Mouse (Mus musculus) embryonic facial prominence, embryonic 15.5 days (tissue): Measurements from ENCODE around the gene Tcf20. TPM values are rescaled to one million over a fixed set of nuclear protein-coding genes. Genes with fewer than 3 reads are reported as not detected.

Experiments used
- ATAC-seq: fragments of 200-750 bp; cut with Nextera tagmentation; 2 replicates; pipeline ENCODE4 v1.8.0; 2017; ENCODE audit warnings: low read depth, moderate TSS enrichment; ENCODE audit not compliant: insufficient number of reproducible peaks, low FRiP score, low TSS enrichment
- H3K27ac ChIP-seq: fragments of 300-500 bp; sonication (generic); replicated peaks from 2 replicates; pipeline ENCODE4 v1.5.1; 2015; ENCODE audit warnings: mild to moderate bottlenecking, inconsistent platforms
- H3K27me3 ChIP-seq: fragments of 300-500 bp; sonication (generic); 2 replicates; pipeline ENCODE4 v1.6.1; 2015; ENCODE audit warnings: inconsistent platforms
- H3K36me3 ChIP-seq: fragments of 300-500 bp; sonication (generic); 2 replicates; pipeline ENCODE4 v1.6.1; 2015; ENCODE audit warnings: mild to moderate bottlenecking, inconsistent platforms
- H3K4me1 ChIP-seq: fragments of 300-500 bp; sonication (generic); 2 replicates; pipeline ENCODE4 v1.6.1; 2015; ENCODE audit warnings: inconsistent platforms
- H3K4me2 ChIP-seq: fragments of 300-500 bp; sonication (generic); replicated peaks from 2 replicates; pipeline ENCODE4 v1.6.1; 2015; ENCODE audit warnings: mild to moderate bottlenecking, inconsistent platforms
- H3K4me3 ChIP-seq: fragments of 300-500 bp; sonication (generic); replicated peaks from 2 replicates; pipeline ENCODE4 v1.5.1; 2015; ENCODE audit warnings: mild to moderate bottlenecking, inconsistent platforms
- H3K9ac ChIP-seq: fragments of 300-500 bp; sonication (generic); 2 replicates; pipeline ENCODE4 v1.6.1; 2015; ENCODE audit warnings: inconsistent platforms
- H3K9me3 ChIP-seq: fragments of 300-500 bp; sonication (generic); replicated peaks from 2 replicates; pipeline ENCODE4 v1.6.1; 2016; ENCODE audit warnings: inconsistent platforms
- WGBS: fragments of 180-500 bp; shearing (Covaris S2); methylation state at CpG from one replicate; pipeline ENCODE4 v1.1.7; 2015; 5-methylcytosine and 5-hydroxymethylcytosine counted together
- polyA plus RNA-seq: library from polyadenylated mRNA; unstranded; fragments of >200 nt; fragmentation: Nextera tagmentation; extraction: Ambion mirVana; gene quantifications from 2 replicates; pipeline ENCODE4 v1.2.1, GENCODE M21; 2015

Tcf20 gene
- polyA plus RNA-seq, 1 experiment from 2014 or later: 10.5 TPM

DNA sequence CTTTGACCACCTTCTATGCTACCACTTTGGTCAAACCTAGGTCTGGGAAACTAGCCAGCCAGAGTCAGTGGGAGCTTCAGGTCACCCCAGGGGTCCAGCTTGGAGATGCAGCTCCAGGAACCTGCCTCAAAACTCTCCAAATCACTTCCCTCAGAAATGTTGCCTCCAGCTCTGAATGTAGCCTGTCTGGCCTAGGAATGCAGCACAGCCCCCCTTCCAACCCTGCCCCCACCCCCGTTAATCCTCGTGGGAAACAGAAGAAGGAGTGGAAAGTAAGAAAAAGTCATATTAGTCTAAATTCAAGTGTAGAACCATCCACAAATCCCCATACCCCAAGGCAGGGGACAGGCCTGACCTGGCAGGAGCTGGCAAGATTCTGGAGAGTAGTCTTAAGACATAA lies 79.2 kb downstream of the Tcf20 start:
- peaks cover 12% of the 10 kb centered on the region for H3K27me3 ChIP-seq
- peaks cover 54% of the 10 kb centered on the region for H3K4me1 ChIP-seq
- no peaks in the 10 kb centered on the region for H3K9me3 ChIP-seq
- WGBS: 21% methylated on average over 2 of the region's 2 CpGs
- no peak overlapping the region for H3K4me3 ChIP-seq
- H3K9ac ChIP-seq: no peak overlapping the region
- H3K36me3 ChIP-seq: no peaks in the 10 kb centered on the region
- no peak overlapping the region for H3K27ac ChIP-seq
- no peak for ATAC-seq
- H3K4me2 ChIP-seq: no peak overlapping the region

DNA sequence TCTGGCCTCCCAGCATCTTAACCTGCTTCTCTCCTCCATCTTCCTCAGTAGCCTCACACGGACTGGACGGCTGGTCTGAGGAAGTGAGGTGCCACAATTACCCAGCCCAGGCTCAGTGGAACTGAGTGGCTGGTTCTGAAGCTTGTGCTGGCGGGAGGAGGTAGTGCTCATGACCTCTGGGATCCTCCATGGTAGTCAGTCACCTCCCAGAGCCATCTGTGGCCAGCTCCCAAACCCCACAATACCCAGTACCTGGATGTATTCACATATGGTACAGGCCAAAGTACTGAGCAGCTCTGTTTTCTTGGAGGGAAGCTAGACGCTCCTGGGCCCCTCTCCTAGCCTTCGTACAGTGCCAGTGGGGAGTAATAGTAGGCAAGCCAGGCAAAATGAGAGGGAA lies 80.4 kb downstream of the Tcf20 start:
- Histone ChIP-seq H3K4me2 (no peak overlapping the region), H3K36me3 (no peaks in the 10 kb centered on the region), H3K4me1 (peaks cover 51% of the 10 kb centered on the region), H3K27me3 (no peaks in the 10 kb centered on the region; the same call in 1 of the 2 replicates), H3K27ac (no peak overlapping the region), H3K9ac (no peak overlapping the region), H3K4me3 (no peak overlapping the region), H3K9me3 (no peaks in the 10 kb centered on the region)
- 82% methylated on average over 5 of the region's 5 CpGs for WGBS
- 0 out of 2 replicates have a peak, but pooled peaks have one; percentile 6 for ATAC-seq

DNA sequence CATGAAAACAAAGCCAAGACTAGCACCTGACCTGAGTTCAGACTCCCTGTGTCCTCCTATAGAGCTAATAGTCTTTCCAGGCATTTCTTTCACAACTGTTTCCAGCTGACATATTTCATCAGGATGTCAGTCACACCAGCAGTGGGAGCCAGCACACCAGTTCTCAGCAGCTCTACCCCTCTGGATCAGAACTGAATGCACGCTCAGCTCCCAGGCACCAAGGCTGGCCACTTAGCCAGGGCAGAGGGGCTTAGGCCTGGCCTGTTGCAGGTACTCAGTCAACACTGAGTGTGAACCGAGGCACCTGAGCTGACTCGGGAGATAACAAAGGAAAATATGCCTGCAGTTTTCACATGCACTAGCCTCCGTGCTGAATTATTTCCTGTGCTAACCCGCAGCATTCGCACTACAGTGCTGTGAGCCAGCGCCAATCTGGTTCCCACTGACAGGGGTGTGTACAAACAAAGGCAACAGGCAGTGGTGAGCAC lies 81.1 kb downstream of the Tcf20 start:
- peaks cover 48% of the 10 kb centered on the region for H3K4me1 ChIP-seq
- WGBS: 41% methylated on average over 7 of the region's 7 CpGs
- no peak overlapping the region for H3K4me3 ChIP-seq
- no peak overlapping the region for H3K27ac ChIP-seq
- no peaks in the 10 kb centered on the region; the same call in 1 of the 2 replicates for H3K27me3 ChIP-seq
- no peaks in the 10 kb centered on the region for H3K36me3 ChIP-seq
- ATAC-seq: no peak
- no peak overlapping the region for H3K9ac ChIP-seq
- no peak overlapping the region for H3K4me2 ChIP-seq
- H3K9me3 ChIP-seq: no peaks in the 10 kb centered on the region

DNA sequence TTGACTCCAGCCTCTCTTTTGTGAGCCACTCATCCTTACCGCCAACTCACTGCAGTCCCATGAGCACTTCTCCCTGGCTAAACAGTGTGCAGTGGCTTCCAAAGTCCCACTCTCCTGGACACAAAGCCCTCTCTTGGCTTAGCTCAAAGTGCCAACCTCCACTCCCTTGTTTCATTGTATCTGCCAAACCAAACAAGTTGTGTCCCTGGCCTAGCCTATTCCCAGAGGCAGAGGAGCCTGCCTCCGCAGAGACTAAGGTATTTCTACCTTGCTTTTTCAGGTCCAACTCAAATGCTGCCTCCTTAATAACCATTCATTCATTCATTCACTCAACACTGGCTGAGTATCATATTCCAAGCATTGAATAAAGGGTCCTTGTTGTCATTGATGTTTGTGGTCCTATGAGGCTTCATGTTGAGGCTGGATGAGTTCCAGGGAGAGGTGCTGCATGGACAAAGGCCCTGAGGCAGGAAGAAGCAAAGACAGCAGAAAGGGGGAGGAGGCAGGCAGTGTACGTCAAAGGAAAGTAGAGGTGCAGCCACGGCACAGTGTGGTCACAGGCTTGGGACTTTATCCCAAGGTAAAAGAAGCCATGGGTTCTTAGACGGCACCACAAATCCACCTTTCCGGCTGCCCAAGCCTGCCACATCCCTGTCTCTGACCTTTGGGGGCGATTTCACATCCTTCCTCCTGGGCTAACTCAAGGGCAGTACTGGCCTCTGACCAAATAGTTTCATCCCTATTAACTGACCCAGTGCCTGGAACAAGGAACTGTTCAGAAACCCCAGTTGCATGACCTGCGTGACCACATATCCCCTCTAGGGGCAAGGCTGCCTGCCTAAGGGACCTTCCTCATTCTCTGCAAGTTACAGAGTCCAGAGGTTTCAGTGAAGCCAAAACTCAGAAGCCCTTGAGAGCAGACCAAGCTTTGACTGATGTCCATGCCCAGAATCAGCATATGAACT lies 82.0 kb downstream of the Tcf20 start:
- H3K4me3 ChIP-seq: no peak overlapping the region
- H3K27me3 ChIP-seq: no peaks in the 10 kb centered on the region; the same call in 1 of the 2 replicates
- ATAC-seq: no peak
- H3K9ac ChIP-seq: no peak overlapping the region
- H3K4me2 ChIP-seq: no peak overlapping the region
- no peaks in the 10 kb centered on the region for H3K9me3 ChIP-seq
- WGBS: 63% methylated on average over 8 of the region's 8 CpGs
- no peak overlapping the region for H3K27ac ChIP-seq
- no peaks in the 10 kb centered on the region for H3K36me3 ChIP-seq
- peaks cover 49% of the 10 kb centered on the region for H3K4me1 ChIP-seq

DNA sequence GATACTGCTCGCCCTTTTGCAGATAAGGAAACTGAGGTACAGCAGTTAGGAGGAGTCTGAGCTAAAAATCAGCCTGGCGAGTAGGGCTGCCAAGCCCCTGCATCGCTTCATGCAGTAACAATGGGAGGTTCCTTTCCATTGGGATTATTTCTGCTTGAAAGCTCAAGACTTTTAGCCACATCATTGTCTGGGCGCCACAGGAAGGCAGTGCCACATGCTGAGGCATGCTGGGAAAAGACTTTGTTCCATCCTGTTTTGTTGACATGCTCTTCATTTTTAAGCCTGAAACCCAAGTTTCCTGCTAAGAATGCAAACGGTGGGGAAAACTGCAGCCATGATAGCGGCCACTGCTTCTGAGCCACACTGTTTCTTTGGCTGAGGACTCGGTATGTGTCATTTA lies 83.1 kb downstream of the Tcf20 start:
- Histone ChIP-seq H3K9ac (no peak overlapping the region), H3K4me2 (no peak overlapping the region), H3K36me3 (no peaks in the 10 kb centered on the region), H3K4me3 (no peak overlapping the region), H3K4me1 (peaks cover 59% of the 10 kb centered on the region), H3K9me3 (no peaks in the 10 kb centered on the region), H3K27me3 (no peaks in the 10 kb centered on the region; the same call in 1 of the 2 replicates), H3K27ac (no peak overlapping the region)
- 41% methylated on average over 7 of the region's 7 CpGs for WGBS
- ATAC-seq: no peak

DNA sequence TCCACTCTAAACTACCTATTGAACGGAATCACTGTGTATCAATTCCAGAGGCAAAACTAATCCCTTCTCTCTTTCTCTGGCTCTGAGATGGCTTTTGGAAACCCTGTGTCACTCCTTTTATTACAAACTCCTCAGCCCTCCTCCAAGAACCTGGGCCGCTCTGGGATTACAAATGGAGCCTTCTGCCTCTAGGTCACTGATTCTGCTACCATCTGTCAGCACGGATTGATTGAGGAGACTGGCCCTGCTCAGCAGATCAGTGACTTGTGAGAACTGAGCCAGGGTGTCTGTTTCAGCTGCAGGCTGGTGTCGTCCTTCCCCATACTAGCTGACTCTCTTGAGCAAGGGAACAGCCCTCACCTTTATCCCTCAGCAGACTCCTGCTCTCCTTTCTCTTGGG lies 85.2 kb downstream of the Tcf20 start:
- Histone ChIP-seq H3K27ac (no peak overlapping the region), H3K9me3 (no peaks in the 10 kb centered on the region), H3K27me3 (no peaks in the 10 kb centered on the region; the same call in 1 of the 2 replicates), H3K9ac (no peak overlapping the region), H3K4me3 (no peak overlapping the region), H3K36me3 (no peaks in the 10 kb centered on the region), H3K4me1 (peaks cover 60% of the 10 kb centered on the region), H3K4me2 (no peak overlapping the region)
- WGBS: 61% methylated on average over 4 of the region's 4 CpGs
- no peak for ATAC-seq

DNA sequence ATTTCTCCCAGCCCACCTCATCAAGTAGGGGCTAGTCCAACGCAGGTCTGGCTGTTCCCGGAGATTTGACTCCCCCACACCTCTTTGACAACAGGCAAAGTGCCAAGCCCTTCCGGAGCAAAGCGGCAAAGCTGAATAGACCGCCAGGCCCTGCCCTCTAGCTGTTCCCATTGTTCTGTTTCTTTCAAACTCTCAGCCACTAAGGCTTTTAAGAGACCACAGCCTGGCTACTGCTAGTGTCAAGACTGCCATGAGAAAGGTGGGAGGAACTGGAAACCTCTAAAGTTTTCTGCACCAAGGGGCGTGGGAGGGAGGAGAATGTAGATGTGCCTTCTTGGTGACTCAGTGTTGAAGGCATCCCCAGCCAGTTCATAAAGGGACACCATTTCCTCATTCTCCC lies 86.4 kb downstream of the Tcf20 start:
- Histone ChIP-seq H3K36me3 (no peaks in the 10 kb centered on the region), H3K4me1 (peaks cover 51% of the 10 kb centered on the region), H3K27me3 (no peaks in the 10 kb centered on the region; the same call in 1 of the 2 replicates), H3K4me2 (no peak overlapping the region), H3K4me3 (no peak overlapping the region), H3K27ac (no peak overlapping the region; the same call in 1 of the 2 replicates), H3K9me3 (no peaks in the 10 kb centered on the region), H3K9ac (no peak overlapping the region)
- 19% methylated on average over 6 of the region's 6 CpGs for WGBS
- ATAC-seq: no peak

DNA sequence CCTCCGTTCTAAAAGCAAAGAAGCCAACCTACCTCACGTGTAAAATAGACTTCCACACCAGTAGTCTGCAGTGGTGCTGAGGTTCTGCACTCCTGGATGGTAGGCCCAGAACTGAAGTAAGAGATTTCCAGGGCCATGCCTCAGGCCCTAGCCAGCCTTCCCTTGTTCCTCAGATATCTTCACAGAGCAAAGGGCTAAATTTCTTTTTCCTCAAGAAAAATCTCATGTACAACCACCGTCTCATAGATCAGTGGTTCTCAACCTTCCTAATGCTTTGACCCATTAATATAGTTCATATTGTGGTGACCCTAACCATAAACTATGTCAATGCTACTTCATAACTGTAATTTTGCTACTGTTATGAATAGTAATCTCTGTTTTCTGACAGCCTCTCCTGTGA lies 87.3 kb downstream of the Tcf20 start:
- H3K27ac ChIP-seq: peak overlapping the region; percentile 49; the same call in 1 of the 2 replicates
- H3K4me2 ChIP-seq: peak overlapping the region; percentile 91
- no peaks in the 10 kb centered on the region; the same call in 1 of the 2 replicates for H3K27me3 ChIP-seq
- no peak overlapping the region for H3K9ac ChIP-seq
- H3K4me3 ChIP-seq: peak overlapping the region; percentile 82
- 34% methylated on average over 3 of the region's 3 CpGs for WGBS
- no peaks in the 10 kb centered on the region for H3K36me3 ChIP-seq
- ATAC-seq: no peak
- H3K9me3 ChIP-seq: no peaks in the 10 kb centered on the region
- peaks cover 41% of the 10 kb centered on the region for H3K4me1 ChIP-seq

DNA sequence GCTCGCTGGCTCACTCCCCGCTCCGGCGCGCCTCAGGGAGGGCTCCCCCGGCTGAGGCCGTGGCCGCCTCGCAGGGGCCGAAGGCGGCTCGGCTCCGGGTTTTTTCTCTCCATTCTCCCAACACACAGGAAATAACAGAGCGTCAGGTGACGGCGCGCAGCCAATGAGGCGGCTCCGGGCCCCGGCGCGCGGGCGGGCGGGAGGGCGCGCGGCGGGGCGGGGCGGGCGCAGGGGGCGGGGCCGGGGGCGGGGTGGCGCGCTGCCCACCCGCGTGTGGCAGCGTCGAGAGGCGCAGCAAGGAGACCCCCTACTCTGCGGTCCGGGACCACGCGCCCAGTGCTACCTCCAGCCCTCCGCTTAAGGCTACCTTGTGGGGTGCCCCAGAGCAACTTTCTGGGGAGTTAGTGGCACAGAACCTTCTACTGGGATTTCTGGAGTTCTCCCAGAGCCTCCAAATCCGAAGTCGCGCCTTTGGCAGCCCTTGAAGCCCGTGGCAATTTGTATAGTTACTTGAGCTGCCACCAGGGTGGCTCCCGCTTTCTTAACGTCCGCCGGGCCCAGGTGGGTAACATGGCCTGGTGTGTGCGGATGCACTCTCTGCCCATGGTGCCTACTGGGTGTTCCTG lies 87.9 kb downstream of the Tcf20 start:
- Histone ChIP-seq H3K27me3 (no peaks in the 10 kb centered on the region; the same call in 1 of the 2 replicates), H3K4me3 (peak overlapping the region; percentile 82), H3K27ac (peak overlapping the region; percentile 92), H3K36me3 (no peaks in the 10 kb centered on the region), H3K4me1 (peaks cover 38% of the 10 kb centered on the region), H3K9me3 (no peaks in the 10 kb centered on the region), H3K9ac (peak overlapping the region; percentile 72), H3K4me2 (peak overlapping the region; percentile 91)
- ATAC-seq: peak; percentile 89
- WGBS: 1% methylated on average over 55 of the region's 56 CpGs

DNA sequence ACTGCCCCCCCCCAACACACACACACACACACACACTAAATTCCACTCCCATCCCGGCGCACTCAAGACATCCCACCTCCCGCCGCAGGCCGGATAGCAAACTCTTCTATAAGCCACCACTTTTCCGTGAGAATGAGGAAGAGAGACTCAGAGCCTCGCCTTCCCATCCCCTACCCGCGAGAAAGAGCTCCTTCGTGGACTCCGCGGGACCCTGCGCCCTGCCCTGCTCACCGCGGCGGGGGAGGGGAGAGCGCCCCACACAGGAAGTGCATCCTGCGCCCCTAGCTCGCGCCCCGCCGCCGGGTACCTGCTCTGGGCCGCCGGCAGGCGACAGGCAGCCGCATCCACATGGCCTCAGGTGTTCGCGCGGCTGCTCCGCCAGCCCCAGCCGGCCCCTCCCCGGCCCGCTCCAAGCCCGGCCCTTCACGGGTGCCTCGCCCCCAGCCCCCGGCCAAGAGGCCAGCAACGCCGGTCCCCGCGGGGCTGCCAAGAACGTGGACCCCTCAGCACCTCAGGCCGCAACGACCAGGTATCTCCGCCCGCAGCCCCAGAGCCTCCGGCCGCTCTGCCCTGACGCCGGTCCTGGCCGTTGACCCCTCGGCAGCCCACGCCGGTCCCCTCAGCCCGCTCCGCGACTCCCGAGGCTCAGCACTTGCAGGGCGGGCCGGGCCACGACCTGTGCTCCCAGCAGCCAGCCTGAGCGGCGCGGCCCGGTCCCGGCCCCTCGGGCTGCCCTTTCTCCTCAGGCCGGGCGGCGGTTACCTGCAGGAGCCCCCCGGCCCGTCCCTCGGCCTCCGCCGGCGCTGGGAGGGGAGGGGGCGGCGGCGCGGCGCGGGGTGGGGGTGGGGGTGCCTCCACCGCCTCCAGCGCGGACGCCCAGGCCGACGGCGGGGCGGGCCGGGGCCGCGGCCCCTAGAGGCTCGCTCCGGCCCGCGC lies 88.7 kb downstream of the Tcf20 start:
- Histone ChIP-seq H3K27ac (peak overlapping the region; percentile 92), H3K9me3 (no peaks in the 10 kb centered on the region), H3K4me3 (peak overlapping the region; percentile 82), H3K9ac (peak overlapping the region; percentile 72), H3K4me1 (peaks cover 38% of the 10 kb centered on the region), H3K36me3 (no peaks in the 10 kb centered on the region), H3K27me3 (no peaks in the 10 kb centered on the region), H3K4me2 (peak overlapping the region; percentile 91)
- ATAC-seq: peak; percentile 66
- under 1% methylated on average over 75 of the region's 98 CpGs for WGBS
